Mouse (Mus musculus): ENCODE data around the gene Rock2.
"Not testable (repeated sequence)": the region's sequence is repeated elsewhere in the genome, so short reads cannot be mapped to it uniquely, and the experiment has no call there.

The Rock2 gene

DNA sequence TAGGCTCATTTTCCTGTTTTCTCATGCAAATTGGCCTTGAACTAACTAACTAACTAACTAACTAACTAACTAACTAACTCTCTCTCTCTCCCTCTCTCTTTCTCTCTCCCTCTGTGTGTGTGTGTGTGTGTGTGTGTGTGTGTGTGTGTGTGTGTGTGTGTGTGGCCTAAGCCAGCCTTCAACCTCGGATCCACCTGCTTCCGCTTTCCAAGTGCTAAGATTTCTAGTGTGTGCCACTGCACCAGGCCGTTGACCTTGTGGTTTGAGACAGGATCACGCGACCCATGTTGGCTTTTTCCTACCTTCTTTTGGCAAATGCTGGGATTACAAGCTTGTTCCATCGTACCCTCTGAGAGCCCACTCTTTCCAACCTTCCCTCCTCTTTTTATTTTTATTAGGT lies 105.9 kb downstream of the Rock2 start:
- no peak for DNase-seq (ENCODE audit: low spot score)

DNA sequence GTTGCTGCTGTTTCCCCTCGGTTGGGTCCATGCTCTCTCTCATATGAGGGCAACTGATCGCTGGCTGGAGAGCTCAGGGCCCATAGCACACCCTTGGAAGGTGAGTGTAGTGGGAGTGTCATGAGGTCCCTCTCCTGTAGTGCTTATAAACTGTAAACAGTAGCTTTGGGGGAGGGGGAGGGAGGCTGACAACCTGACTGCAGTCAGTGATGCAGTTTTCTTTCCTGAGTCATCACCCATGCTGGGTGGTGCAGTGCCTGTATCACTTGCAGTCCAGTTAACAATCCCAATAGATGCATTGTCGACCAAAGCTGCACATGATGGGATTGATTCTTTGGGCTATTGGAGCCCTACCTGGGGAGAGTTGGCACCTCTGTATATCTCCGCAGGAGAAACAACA lies 106.5 kb downstream of the Rock2 start:
- DNase-seq (ENCODE audit: low spot score): no peak

- no peak for DNase-seq (ENCODE audit: low spot score)
These were observed 114.8 kb downstream of the Rock2 start for GRCm38 (mm10) chr12:17009466-17009865.

- DNase-seq (ENCODE audit: low spot score): peak; percentile 86
These were observed 116.6 kb downstream of the Rock2 start, which contains the start of gene 2410004P03Rik for GRCm38 (mm10) chr12:17011100-17011870. TSS of gene 2410004P03Rik (minus strand) at chr12:17011727.

DNA sequence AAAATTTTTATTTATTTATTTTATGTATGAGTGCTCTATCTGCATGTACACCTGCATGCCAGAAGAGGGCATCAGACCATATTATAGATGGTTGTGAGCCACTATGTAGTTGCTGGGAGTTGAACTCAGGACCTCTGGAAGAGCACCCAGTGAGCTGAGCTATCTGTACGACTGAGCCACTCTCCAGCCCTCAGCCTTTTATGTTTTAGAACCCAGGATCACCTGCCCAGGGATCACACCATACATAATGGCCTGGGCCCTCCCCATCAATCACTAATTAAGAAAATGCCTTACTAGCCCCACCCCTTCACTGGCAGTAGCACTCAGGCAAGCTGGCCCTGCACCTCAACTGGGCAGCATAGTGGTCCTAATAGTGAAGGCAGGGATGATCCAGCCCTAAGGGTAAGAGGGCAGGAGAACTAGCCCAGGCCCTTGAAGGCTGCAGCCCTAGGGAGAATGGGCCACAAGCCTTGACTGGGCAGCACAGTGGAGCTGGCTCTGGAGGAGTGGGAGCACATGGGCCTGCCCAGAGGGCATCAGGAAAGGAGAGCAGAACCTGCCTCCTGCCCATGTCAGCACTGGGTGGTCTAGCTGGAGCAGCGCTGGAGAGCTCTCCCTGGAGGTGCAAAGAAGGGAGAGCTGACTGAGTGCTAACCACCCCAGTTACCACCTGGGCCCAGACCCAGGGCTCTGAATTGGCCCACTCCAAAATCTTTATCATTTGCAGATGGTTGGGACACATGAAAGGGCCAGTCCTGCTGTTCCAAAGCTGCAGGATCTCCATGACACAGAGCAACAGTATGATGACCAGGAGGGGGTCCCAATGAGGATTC lies 117.6 kb downstream of the Rock2 start:
- DNase-seq (ENCODE audit: low spot score): no peak

DNA sequence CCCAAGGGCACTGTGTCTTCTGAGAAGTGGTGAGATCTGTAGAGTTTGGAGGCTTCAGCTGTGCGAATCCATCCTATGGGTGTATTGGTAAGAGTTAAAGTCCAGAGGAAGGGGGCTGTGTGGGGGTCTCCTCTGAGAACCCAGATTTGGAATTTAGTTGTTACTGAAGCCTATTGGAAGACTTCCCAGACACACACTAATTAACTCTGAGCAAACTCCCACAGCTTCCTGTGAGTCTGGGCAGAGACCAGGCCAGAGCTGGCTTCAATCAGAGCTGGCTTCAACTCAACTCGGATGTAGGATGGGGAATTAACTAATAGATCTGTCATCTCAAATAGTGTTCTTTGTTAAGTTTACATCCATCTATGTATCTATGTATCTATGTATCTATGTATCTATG lies 121.0 kb downstream of the Rock2 start:
- no peak for DNase-seq (ENCODE audit: low spot score)

DNA sequence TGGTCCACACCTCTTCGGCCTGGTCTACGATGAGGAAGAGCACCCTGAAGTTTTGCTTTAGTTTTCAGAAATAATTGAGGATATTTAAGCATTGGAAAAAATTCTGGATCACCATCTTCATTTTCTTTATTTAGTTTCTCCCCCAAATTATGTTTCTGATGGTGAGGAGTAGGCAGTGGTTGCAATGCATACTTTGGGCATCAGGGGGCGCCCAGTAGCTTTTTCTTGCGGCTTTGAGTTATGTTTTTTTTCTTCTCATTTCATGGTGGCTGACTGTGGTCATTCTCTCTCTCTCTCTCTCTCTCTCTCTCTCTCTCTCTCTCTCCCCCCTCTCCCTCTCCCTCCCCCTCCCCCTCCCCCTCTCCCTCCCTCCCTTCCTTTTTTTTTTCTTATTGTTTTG lies 123.8 kb downstream of the Rock2 start:
- DNase-seq (ENCODE audit: low spot score): peak; percentile 60

DNA sequence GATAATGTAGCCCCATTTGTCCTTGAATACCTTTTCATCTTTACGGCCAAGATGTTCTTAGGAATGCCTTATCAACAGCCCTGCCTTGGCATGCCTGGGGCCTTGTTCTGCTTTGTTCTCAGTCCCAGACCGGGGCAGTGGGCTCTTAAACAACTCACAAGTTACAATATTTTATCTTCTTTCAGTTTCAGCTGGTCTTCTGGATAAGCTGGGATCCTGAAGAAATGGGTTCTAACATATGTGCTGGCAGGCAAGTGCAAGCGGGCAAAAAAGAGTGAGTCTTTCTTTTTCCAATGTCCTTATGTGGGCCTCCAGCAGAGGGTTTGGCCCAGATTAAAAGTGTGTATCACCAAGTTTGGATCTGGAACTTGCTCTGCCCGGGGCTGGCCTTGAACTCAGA lies 126.4 kb downstream of the Rock2 start:
- not testable (repeated sequence) for DNase-seq (ENCODE audit: low spot score)

- DNase-seq (ENCODE audit: low spot score): no peak
These were observed 127.5 kb downstream of the Rock2 start for GRCm38 (mm10) chr12:17022145-17022544.

- DNase-seq (ENCODE audit: low spot score): no peak
These were observed 129.9 kb downstream of the Rock2 start for GRCm38 (mm10) chr12:17024554-17025110.

GRCm38 (mm10) chr12:17032694-17033463 lies 138.2 kb downstream of the Rock2 start:
- peak; percentile 84 for DNase-seq (ENCODE audit: low spot score)

- DNase-seq (ENCODE audit: low spot score): no peak
These were observed 138.8 kb downstream of the Rock2 start for GRCm38 (mm10) chr12:17033464-17033841.

GRCm38 (mm10) chr12:17034671-17035070 lies 140.0 kb downstream of the Rock2 start:
- DNase-seq (ENCODE audit: low spot score): no peak

DNA sequence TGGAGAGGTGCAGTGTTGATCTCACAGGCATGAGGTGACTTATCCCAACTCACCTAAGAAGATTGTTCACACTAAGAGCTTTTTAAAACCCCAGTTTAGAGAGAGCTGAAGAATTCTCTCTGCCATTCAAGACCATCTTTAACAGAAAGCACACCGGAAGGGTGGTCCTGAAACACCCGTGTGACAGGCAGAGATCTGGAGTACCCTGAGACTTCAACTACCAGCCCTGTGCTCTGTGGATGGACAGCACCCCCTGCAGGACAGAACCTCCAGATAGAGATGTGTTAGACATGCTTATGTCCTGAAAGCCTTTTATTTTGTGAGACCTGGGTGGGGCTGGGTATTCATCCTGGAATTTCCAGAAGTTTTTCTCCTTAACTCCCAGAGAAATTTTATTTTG lies 140.4 kb downstream of the Rock2 start:
- peak; percentile 24 for DNase-seq (ENCODE audit: low spot score)

DNA sequence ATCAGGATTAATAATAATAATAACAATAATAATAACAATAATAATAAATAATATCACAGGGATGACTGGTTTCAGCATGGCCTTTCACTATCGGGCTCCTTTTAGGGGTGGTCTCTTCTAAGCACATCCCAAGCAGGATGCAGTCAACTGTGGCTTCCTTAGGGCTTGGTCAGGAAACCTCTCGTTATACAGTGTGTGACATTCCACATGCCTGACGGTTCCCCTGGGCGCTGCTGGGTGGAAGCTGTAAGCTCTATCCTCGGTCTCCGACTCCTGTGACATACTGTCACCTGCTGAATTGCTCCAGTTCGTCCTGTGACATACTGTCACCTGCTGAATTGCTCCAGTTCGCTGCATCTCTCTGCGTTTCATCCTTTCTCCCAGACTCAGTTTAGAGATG lies 141.8 kb downstream of the Rock2 start:
- no peak for DNase-seq (ENCODE audit: low spot score)

DNA sequence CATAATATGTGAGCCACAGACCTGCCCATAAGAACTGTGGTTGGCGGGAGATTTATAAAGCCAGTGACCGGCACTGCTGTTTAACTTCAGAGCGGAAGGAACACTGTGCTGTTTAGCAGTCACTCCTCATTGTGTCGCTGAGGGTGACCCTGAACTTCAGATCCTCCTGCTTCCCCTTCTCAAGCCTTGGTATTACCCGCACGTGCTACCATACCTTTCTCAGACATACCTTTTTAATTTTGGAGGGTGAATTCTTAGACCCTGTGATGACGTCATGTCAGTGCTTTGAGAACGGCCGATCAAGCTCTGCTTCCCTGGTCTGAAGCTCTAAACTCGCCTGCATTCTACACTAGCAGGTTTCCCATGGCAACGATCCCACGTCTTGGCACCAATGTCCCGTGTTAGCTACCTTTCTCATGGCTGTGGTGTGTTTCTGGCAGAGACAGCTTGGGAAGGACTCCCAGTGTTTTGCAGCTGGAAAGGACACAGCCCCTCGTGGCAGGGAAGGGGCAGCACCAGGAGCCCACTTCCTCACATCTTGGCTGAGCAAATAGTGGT lies 142.4 kb downstream of the Rock2 start:
- no peak for DNase-seq (ENCODE audit: low spot score)
